Mouse (Mus musculus): Measurements from ENCODE around the gene Gpr107.

DNA sequence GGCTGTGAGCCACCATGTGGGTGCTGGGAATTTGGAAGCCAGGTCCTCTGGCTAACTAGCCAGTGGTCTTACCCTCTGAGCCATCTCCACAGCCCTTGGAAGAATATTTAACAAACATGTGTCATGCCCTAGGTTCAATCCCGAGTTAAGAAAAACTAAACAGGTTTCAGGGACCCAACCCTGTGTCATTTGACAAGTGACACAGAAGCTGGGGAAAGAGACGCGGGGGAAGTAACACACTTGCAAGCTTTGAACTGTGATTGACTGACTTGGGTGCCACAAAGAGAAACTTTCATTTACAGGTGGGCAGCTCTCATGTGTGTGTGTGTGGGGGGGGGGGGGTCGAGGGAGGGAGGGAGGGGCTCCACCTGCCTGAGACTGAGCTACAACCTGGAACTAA is 18.1 kb upstream of the Gpr107 start:
- TF ChIP-seq POLR2A (IDR thresholded peaks at IDR 0.05; ENCODE audit: insufficient read depth, low read length) (no peak), CTCF (IDR thresholded peaks at IDR 0.05; ENCODE audit: low read depth, low read length) (no peak), EP300 (IDR thresholded peaks at IDR 0.05; ENCODE audit: insufficient read depth, low read depth, low read length) (no peak)

Data from ES-Bruce4 (cell line).